22 mouse cellular contexts compared by ENCODE assay signal in the genomic region with DNA sequence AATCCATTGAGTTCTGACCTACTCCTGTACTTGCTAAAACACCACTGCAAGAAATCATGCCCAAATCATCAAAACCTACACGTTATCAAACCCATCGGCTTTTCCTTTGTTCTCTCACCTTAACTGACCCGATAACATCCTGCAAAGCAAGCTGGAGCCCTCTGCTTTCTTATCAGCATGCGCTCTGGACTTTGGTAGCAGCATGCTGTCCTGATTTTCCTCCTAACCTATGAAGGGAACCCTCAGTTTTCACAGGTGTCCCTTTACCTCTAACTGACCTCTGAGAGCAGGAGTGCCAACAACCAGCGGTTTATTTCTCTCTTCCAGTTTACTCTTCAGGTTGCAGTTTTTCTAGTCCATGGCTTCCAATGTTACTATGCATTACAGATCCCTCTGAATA.
"Had no signal": no experiment of that assay in that cellular context is flagged by ENCODE, and none has a peak within 500 bp of the region (broad histone marks: within the 10 kb centered on the region; RNA-seq: fewer than 3 reads in every experiment).

No protein-coding gene starts in this region.

- H3K9ac ChIP-seq: kidney, embryonic 15.5 days; limb, embryonic 13.5 days; liver, embryonic 15.5 days; lung, embryonic 14.5 days; midbrain, embryonic 12.5 days; midbrain, embryonic 15.5 days; neural tube, embryonic 12.5 days; neural tube, embryonic 15.5 days had no signal

- H3K27me3 ChIP-seq: kidney, embryonic 15.5 days; limb, embryonic 13.5 days; liver, embryonic 15.5 days; midbrain, embryonic 12.5 days; midbrain, embryonic 15.5 days; neural tube, embryonic 12.5 days; neural tube, embryonic 15.5 days had no signal

- H3K9me3 ChIP-seq: kidney, embryonic 15.5 days; limb, embryonic 10.5 days; limb, embryonic 13.5 days; liver, embryonic 15.5 days; midbrain, embryonic 12.5 days; midbrain, embryonic 15.5 days; neural tube, embryonic 12.5 days; neural tube, embryonic 15.5 days had no signal

- ATAC-seq: hindbrain, embryonic 16.5 days; lung, postnatal 0 days; midbrain, embryonic 15.5 days had no signal

- H3K27ac ChIP-seq: kidney, embryonic 15.5 days; limb, embryonic 10.5 days; limb, embryonic 13.5 days; liver, embryonic 15.5 days; macrophage; midbrain, embryonic 12.5 days; midbrain, embryonic 15.5 days; neural tube, embryonic 12.5 days; neural tube, embryonic 15.5 days had no signal

- H3K4me3 ChIP-seq: kidney, embryonic 15.5 days; limb, embryonic 10.5 days; limb, embryonic 13.5 days; liver, embryonic 15.5 days; midbrain, embryonic 12.5 days; midbrain, embryonic 15.5 days; neural tube, embryonic 12.5 days; neural tube, embryonic 15.5 days had no signal

- H3K4me2 ChIP-seq: kidney, embryonic 15.5 days; limb, embryonic 13.5 days; liver, embryonic 15.5 days; lung, embryonic 14.5 days; midbrain, embryonic 12.5 days; midbrain, embryonic 15.5 days; neural tube, embryonic 12.5 days; neural tube, embryonic 15.5 days had no signal

- DNase-seq: kidney, adult 11 months; kidney, adult 8-10 months; kidney, postnatal 10 days; kidney, postnatal 4 days; lung, embryonic 14.5 days; right cerebral cortex, adult 18-20 months; right cerebral cortex, postnatal 14 days; spleen, adult 18-20 months; thymus, adult 18-20 months; thymus, postnatal 14 days; thymus, postnatal 4 days had no signal

- H3K36me3 ChIP-seq: kidney, embryonic 15.5 days; limb, embryonic 10.5 days; limb, embryonic 13.5 days; liver, embryonic 15.5 days; midbrain, embryonic 12.5 days; midbrain, embryonic 15.5 days; neural tube, embryonic 12.5 days; neural tube, embryonic 15.5 days had no signal

- H3K4me1 ChIP-seq: kidney, embryonic 15.5 days; limb, embryonic 10.5 days; liver, embryonic 15.5 days; midbrain, embryonic 15.5 days; neural tube, embryonic 12.5 days; neural tube, embryonic 15.5 days had no signal
